Mouse (Mus musculus) thymus, adult 2 months (tissue): ENCODE measurements around the gene Cyba.

ENCODE experiments used
- CTCF ChIP-seq: fragments of 200-500 bp; IDR thresholded peaks from 2 replicates; pipeline ENCODE4 v1.5.1; 2012; ENCODE audit warnings: mild to moderate bottlenecking, control low read depth, low read length, moderate library complexity, borderline replicate concordance; ENCODE audit not compliant: control insufficient read depth, poor library complexity, insufficient read depth; ENCODE audit errors: extremely low read depth
- POLR2A ChIP-seq: fragments of 200-500 bp; IDR thresholded peaks from 2 replicates; pipeline ENCODE4 v1.6.1; 2012; ENCODE audit warnings: mild to moderate bottlenecking, low read length, control low read depth, moderate library complexity; ENCODE audit not compliant: control insufficient read depth, poor library complexity, insufficient read depth; ENCODE audit errors: extremely low read depth

DNA sequence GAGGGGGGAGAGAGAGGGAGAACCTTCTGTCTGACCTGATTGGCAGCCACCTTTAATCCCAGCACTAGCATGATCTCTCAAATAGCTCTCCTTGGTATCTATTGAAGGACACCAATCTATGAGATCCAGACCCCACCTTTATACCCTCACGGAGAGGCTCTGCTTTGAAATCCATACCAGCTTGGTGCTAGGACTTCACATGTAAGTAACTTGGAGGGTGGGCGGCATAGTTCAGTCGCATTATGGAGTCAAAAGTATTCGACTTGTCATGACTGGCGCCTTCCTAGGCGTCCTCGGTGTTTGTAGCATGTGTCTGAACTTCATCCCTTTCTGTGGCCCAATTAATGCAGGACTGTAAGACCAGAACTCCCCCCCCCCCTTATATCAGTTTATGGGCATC lies 57.4 kb downstream of the Cyba start:
- TF ChIP-seq POLR2A (no peak), CTCF (no peak)
